22 mouse cellular contexts compared by ENCODE assay signal in the genomic region with DNA sequence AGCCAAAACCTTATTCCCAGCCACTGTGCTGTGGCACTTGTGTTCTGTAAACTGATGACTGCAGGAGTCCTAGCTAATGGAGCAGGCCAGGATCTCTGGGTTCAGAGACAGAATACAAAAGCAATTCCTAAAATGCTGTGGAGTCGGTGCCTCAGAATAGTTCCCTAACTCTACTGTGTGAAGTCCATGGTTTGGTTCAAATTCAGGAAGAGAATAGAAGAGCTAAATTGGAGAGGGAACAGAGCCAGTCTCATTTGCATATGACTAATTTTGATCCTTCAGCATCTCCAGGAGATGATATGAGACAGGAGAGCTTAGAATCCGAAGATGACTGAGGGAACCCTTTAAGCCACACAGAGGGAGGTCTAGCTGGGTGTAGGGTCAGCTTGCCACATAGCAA.
A peak's percentile ranks its signal among the peaks of the same experiment; 100 is the strongest.
DNase-seq lines count a peak whose midpoint lies in the region; ATAC-seq and TF ChIP-seq lines count a peak whose summit lies in the region.
"Had no signal": no experiment of that assay in that cellular context is flagged by ENCODE, and none has a peak within 500 bp of the region (broad histone marks: within the 10 kb centered on the region; RNA-seq: fewer than 3 reads in every experiment).

No protein-coding gene starts in this region.

- 9% methylated on average over 2 of the region's 2 CpGs for WGBS in cerebellum, adult 2 months

- no peaks in the 10 kb centered on the region for H3K27me3 ChIP-seq in cerebellum, adult 2 months (ENCODE audit: control insufficient read depth, insufficient read depth, low read length)
- H3K27me3 ChIP-seq: forebrain, embryonic 15.5 days; hindbrain, embryonic 12.5 days; hindbrain, embryonic 15.5 days; Patski had no signal

- ATAC-seq in frontal cortex, adult (ENCODE audit: low TSS enrichment), result peak; percentile 88
- ATAC-seq: forebrain, embryonic 15.5 days; intestine, postnatal 0 days; Patski had no signal

- no peak for TF ChIP-seq POLR2A in cerebellum, adult 2 months (IDR thresholded peaks at IDR 0.05; ENCODE audit: borderline replicate concordance, insufficient read depth, low read length)
- TF ChIP-seq POLR2A in cortical plate, adult 2 months (IDR thresholded peaks at IDR 0.05; ENCODE audit: extremely low read depth, insufficient read depth, low read length), result no peak

- DNase-seq in cerebellum, adult 2 months, result no peak
- DNase-seq in cerebellum, adult 18-20 months, result no peak
- DNase-seq in frontal cortex, postnatal 14 days (ENCODE audit: low spot score in 2 of 2), result no peak
- DNase-seq in Muller cell, postnatal 12 days (ENCODE audit: inconsistent ontology term), result peak; percentile 67
- DNase-seq in layer of hippocampus, adult 8-10 months (ENCODE audit: low spot score in 2 of 2), result no peak
- DNase-seq in lung, adult 18-20 months, result no peak
- DNase-seq: adrenal gland, postnatal 10 days; adrenal gland, postnatal 36 days; cerebellum, adult 11-12 months; cerebellum, adult 9-11 months; embryo, embryonic 11 days; gastrocnemius, postnatal 10 days; gastrocnemius, postnatal 36 days; heart, adult 11 months had no signal

- H3K27ac ChIP-seq in cerebellum, adult 2 months (ENCODE audit: insufficient read depth, low read length), result peak overlapping the region; percentile 85
- peak overlapping the region; percentile 51 for H3K27ac ChIP-seq in cortical plate, adult 2 months (ENCODE audit: insufficient read depth, low read length)
- H3K27ac ChIP-seq: forebrain, embryonic 10.5 days; forebrain, embryonic 15.5 days; hindbrain, embryonic 12.5 days; hindbrain, embryonic 15.5 days had no signal

- H3K4me3 ChIP-seq in cerebellum, adult 2 months (replicated peaks; ENCODE audit: insufficient read depth, low read depth, low read length), result no peak overlapping the region
- H3K4me3 ChIP-seq in cortical plate, adult 2 months (ENCODE audit: insufficient read depth, low read length), result no peak overlapping the region
- H3K4me3 ChIP-seq: forebrain, embryonic 10.5 days; forebrain, embryonic 15.5 days; hindbrain, embryonic 12.5 days; hindbrain, embryonic 15.5 days had no signal

- peaks cover 62% of the 10 kb centered on the region for H3K4me1 ChIP-seq in cerebellum, adult 2 months (ENCODE audit: control insufficient read depth, insufficient read depth, low read length)
- H3K4me1 ChIP-seq in cortical plate, adult 2 months (ENCODE audit: control insufficient read depth, insufficient read depth, low read length), result peaks cover 6% of the 10 kb centered on the region

- TF ChIP-seq CTCF in cerebellum, adult 2 months (IDR thresholded peaks at IDR 0.05; ENCODE audit: borderline replicate concordance, insufficient read depth, low read depth, low read length), result no peak
- no peak for TF ChIP-seq CTCF in cortical plate, adult 2 months (IDR thresholded peaks at IDR 0.05; ENCODE audit: extremely low read depth, insufficient read depth, low read length)
